Mouse (Mus musculus) bone marrow, adult 2 months (tissue): ENCODE results near the gene Magi2. TPM values are rescaled to one million over a fixed set of nuclear protein-coding genes. Genes with fewer than 3 reads are reported as not detected.

Experiments
- H3K27ac ChIP-seq: fragments of 200-500 bp; 2 replicates; pipeline ENCODE4 v1.5.1; 2012; ENCODE audit warnings: low read depth, mild to moderate bottlenecking, control low read depth, inconsistent platforms, low read length; ENCODE audit not compliant: control insufficient read depth, poor library complexity, insufficient read depth
- H3K4me1 ChIP-seq: fragments of 200-500 bp; 2 replicates; pipeline ENCODE4 v1.6.1; 2011; ENCODE audit warnings: low read length; ENCODE audit not compliant: control insufficient read depth, insufficient read depth
- H3K4me3 ChIP-seq: fragments of 200-500 bp; replicated peaks from 2 replicates; pipeline ENCODE3; 2011; ENCODE audit warnings: mild to moderate bottlenecking, low read depth, low read length, control low read depth; ENCODE audit not compliant: control insufficient read depth
- CTCF ChIP-seq: fragments of 200-500 bp; IDR thresholded peaks from 2 replicates; pipeline ENCODE4 v1.5.1; 2011; ENCODE audit warnings: low read length, control low read depth; ENCODE audit not compliant: control insufficient read depth, insufficient read depth
- POLR2A ChIP-seq: fragments of 200-500 bp; IDR thresholded peaks from 2 replicates; pipeline ENCODE4 v1.6.1; 2011; ENCODE audit warnings: low read depth, mild to moderate bottlenecking, control low read depth, low read length, borderline replicate concordance; ENCODE audit not compliant: control insufficient read depth
- WGBS: fragments of 180-500 bp; shearing (Covaris S2); methylation state at CpG from one replicate; pipeline ENCODE4 v1.1.7; 2018; 5-methylcytosine and 5-hydroxymethylcytosine counted together
- polyA plus RNA-seq: library from polyadenylated mRNA; stranded (reverse); fragments of >200 nt; gene quantifications from 2 replicates; pipeline ENCODE4 v1.2.4, GENCODE M21; 2011; ENCODE audit warnings: low replicate concordance; ENCODE audit not compliant: missing spikeins, insufficient read depth, insufficient read length

Magi2 gene
- polyA plus RNA-seq, 1 experiment = 0.47 TPM

- 68% methylated on average over 11 of the region's 11 CpGs for WGBS
- no peak overlapping the region for H3K4me3 ChIP-seq
- TF ChIP-seq POLR2A (no peak), CTCF (no peak)
- H3K4me1 ChIP-seq = no peaks in the 10 kb centered on the region
- H3K27ac ChIP-seq = no peak overlapping the region
These were observed 1426.8 kb downstream of the Magi2 start for GRCm38 (mm10) chr5:20653425-20654185.

- Histone ChIP-seq H3K27ac (no peak overlapping the region), H3K4me3 (no peak overlapping the region), H3K4me1 (no peaks in the 10 kb centered on the region)
- 70% methylated on average over 10 of the region's 10 CpGs for WGBS
- no peak for TF ChIP-seq POLR2A
- TF ChIP-seq CTCF = no peak
These were observed 1428.1 kb downstream of the Magi2 start for GRCm38 (mm10) chr5:20654766-20655472.

GRCm38 (mm10) chr5:20657056-20657455 is 1430.2 kb downstream of the Magi2 start:
- TF ChIP-seq POLR2A (no peak), CTCF (no peak)
- Histone ChIP-seq H3K4me1 (no peaks in the 10 kb centered on the region), H3K27ac (no peak overlapping the region), H3K4me3 (no peak overlapping the region)
- 82% methylated on average over 5 of the region's 5 CpGs for WGBS

DNA sequence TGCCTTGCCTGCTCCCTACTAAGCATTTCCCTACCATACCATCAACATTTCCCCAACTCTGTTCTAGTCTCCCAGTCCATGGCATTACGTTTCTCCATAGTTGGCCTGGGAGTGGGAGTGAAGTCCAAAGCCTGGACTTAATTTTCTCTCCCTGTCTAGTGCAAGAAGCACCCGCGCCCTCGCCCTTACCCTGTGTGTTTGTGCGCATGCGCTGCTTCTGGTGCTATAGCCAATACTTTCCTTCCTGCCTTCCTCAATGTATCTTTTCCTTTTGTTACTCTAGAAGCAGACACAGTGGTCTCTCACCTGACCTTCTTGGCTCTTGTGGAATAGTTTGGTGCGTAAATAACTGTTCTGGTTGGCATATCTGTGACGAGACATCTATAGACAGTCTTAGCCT is 1440.8 kb downstream of the Magi2 start:
- no peak overlapping the region for H3K27ac ChIP-seq
- no peaks in the 10 kb centered on the region for H3K4me1 ChIP-seq
- 86% methylated on average over 8 of the region's 8 CpGs for WGBS
- no peak overlapping the region for H3K4me3 ChIP-seq
- TF ChIP-seq POLR2A (no peak), CTCF (no peak)

- Histone ChIP-seq H3K27ac (no peak overlapping the region), H3K4me1 (no peaks in the 10 kb centered on the region), H3K4me3 (no peak overlapping the region)
- WGBS = 77% methylated on average over 10 of the region's 10 CpGs
- TF ChIP-seq CTCF (no peak), POLR2A (no peak)
These were observed 1442.0 kb downstream of the Magi2 start for GRCm38 (mm10) chr5:20668736-20669355.

- TF ChIP-seq CTCF (no peak), POLR2A (no peak)
- no peak overlapping the region for H3K4me3 ChIP-seq
- no peaks in the 10 kb centered on the region for H3K4me1 ChIP-seq
- H3K27ac ChIP-seq = no peak overlapping the region
- WGBS = 86% methylated on average over 5 of the region's 5 CpGs
These were observed 1442.6 kb downstream of the Magi2 start for GRCm38 (mm10) chr5:20669456-20669855.

- Histone ChIP-seq H3K4me3 (no peak overlapping the region), H3K4me1 (no peaks in the 10 kb centered on the region), H3K27ac (no peak overlapping the region)
- TF ChIP-seq POLR2A = no peak
- TF ChIP-seq CTCF = no peak
- 52% methylated on average over 1 of the region's 1 CpGs for WGBS
These were observed 1445.0 kb downstream of the Magi2 start for GRCm38 (mm10) chr5:20671826-20672225.

- WGBS = 61% methylated on average over 8 of the region's 8 CpGs
- Histone ChIP-seq H3K4me1 (no peaks in the 10 kb centered on the region), H3K27ac (no peak overlapping the region), H3K4me3 (no peak overlapping the region)
- TF ChIP-seq CTCF (no peak), POLR2A (no peak)
These were observed 1447.7 kb downstream of the Magi2 start for GRCm38 (mm10) chr5:20674523-20674922.
